Mouse (Mus musculus): Measurements from ENCODE around the gene Nme3. TPM values are rescaled to one million over a fixed set of nuclear protein-coding genes. Genes with fewer than 3 reads are reported as not detected.

Gene Nme3
- polyA plus RNA-seq, 1 experiment from 2014 or later, result 77.1 TPM

GRCm38 (mm10) chr17:24923246-24923645, 26.9 kb downstream of the Nme3 start:
- H3K27ac ChIP-seq (ENCODE audit: low read depth), result no peak overlapping the region
- no peak for DNase-seq
- H3K4me1 ChIP-seq (ENCODE audit: insufficient read depth), result no peaks in the 10 kb centered on the region
- H3K4me3 ChIP-seq (ENCODE audit: low read depth, low read length), result no peak overlapping the region
- no peak overlapping the region for H3K4me2 ChIP-seq
- TF ChIP-seq CTCF (IDR thresholded peaks at IDR 0.05; ENCODE audit: low read depth), result no peak
- H3K9ac ChIP-seq, result no peak overlapping the region
- H3K9me3 ChIP-seq (ENCODE audit: low read depth, low read length), result no peaks in the 10 kb centered on the region
- WGBS, result 87% methylated on average over 1 of the region's 1 CpGs
- ATAC-seq (ENCODE audit: insufficient read depth), result no peak
- H3K36me3 ChIP-seq (ENCODE audit: insufficient read depth), result peaks cover 94% of the 10 kb centered on the region
- H3K27me3 ChIP-seq (ENCODE audit: insufficient read depth, low read length), result no peaks in the 10 kb centered on the region

GRCm38 (mm10) chr17:24929506-24929905, 33.2 kb downstream of the Nme3 start:
- no peak for TF ChIP-seq CTCF (IDR thresholded peaks at IDR 0.05; ENCODE audit: low read depth)

GRCm38 (mm10) chr17:24932431-24932830, 36.1 kb downstream of the Nme3 start:
- Histone ChIP-seq H3K9ac (no peak overlapping the region), H3K4me3 (ENCODE audit: low read depth, low read length) (no peak overlapping the region), H3K4me2 (no peak overlapping the region), H3K27me3 (ENCODE audit: insufficient read depth, low read length) (no peaks in the 10 kb centered on the region), H3K27ac (ENCODE audit: low read depth) (no peak overlapping the region), H3K4me1 (ENCODE audit: insufficient read depth) (peaks cover 5% of the 10 kb centered on the region; the same call in 1 of the 2 replicates), H3K9me3 (ENCODE audit: low read depth, low read length) (no peaks in the 10 kb centered on the region), H3K36me3 (ENCODE audit: insufficient read depth) (peaks cover 11% of the 10 kb centered on the region)
- WGBS, result 85% methylated on average over 4 of the region's 4 CpGs
- no peak for DNase-seq
- no peak for ATAC-seq (ENCODE audit: insufficient read depth)
- no peak for TF ChIP-seq CTCF (IDR thresholded peaks at IDR 0.05; ENCODE audit: low read depth)

More at GRCm38 (mm10) chr17:24929506-24929905, 33.2 kb downstream of the Nme3 start:
- Histone ChIP-seq H3K27me3 (ENCODE audit: insufficient read depth, low read length) (no peaks in the 10 kb centered on the region), H3K4me2 (no peak overlapping the region), H3K4me1 (ENCODE audit: insufficient read depth) (no peaks in the 10 kb centered on the region), H3K9ac (no peak overlapping the region), H3K4me3 (ENCODE audit: low read depth, low read length) (no peak overlapping the region), H3K36me3 (ENCODE audit: insufficient read depth) (peaks cover 39% of the 10 kb centered on the region), H3K27ac (ENCODE audit: low read depth) (no peak overlapping the region), H3K9me3 (ENCODE audit: low read depth, low read length) (no peaks in the 10 kb centered on the region)
- no peak for DNase-seq
- ATAC-seq (ENCODE audit: insufficient read depth), result no peak
- WGBS, result 91% methylated on average over 1 of the region's 1 CpGs

- Histone ChIP-seq H3K27ac (ENCODE audit: low read depth) (no peak overlapping the region), H3K27me3 (ENCODE audit: insufficient read depth, low read length) (no peaks in the 10 kb centered on the region), H3K4me1 (ENCODE audit: insufficient read depth) (peaks cover 5% of the 10 kb centered on the region; the same call in 1 of the 2 replicates), H3K9me3 (ENCODE audit: low read depth, low read length) (no peaks in the 10 kb centered on the region), H3K36me3 (ENCODE audit: insufficient read depth) (peaks cover 4% of the 10 kb centered on the region; the same call in 1 of the 2 replicates), H3K4me3 (ENCODE audit: low read depth, low read length) (no peak overlapping the region), H3K9ac (no peak overlapping the region), H3K4me2 (no peak overlapping the region)
- no peak for DNase-seq
- no peak for ATAC-seq (ENCODE audit: insufficient read depth)
- 72% methylated on average over 4 of the region's 4 CpGs for WGBS
- no peak for TF ChIP-seq CTCF (IDR thresholded peaks at IDR 0.05; ENCODE audit: low read depth)
Observed at GRCm38 (mm10) chr17:24933163-24933562, 36.9 kb downstream of the Nme3 start.

GRCm38 (mm10) chr17:24934926-24935325, 38.6 kb downstream of the Nme3 start:
- H3K36me3 ChIP-seq (ENCODE audit: insufficient read depth), result 0 out of 2 replicates have a peak, but pooled peaks cover 4% of the 10 kb centered on the region
- H3K27ac ChIP-seq (ENCODE audit: low read depth), result no peak overlapping the region
- H3K4me1 ChIP-seq (ENCODE audit: insufficient read depth), result peaks cover 5% of the 10 kb centered on the region; the same call in 1 of the 2 replicates
- ATAC-seq (ENCODE audit: insufficient read depth), result no peak
- H3K9me3 ChIP-seq (ENCODE audit: low read depth, low read length), result no peaks in the 10 kb centered on the region
- peak overlapping the region; percentile 86; the same call in 1 of the 2 replicates for H3K9ac ChIP-seq
- no peak for TF ChIP-seq CTCF (IDR thresholded peaks at IDR 0.05; ENCODE audit: low read depth)
- 0 out of 2 replicates have a peak overlapping the region, but pooled peaks have one; percentile 1 for H3K4me3 ChIP-seq (ENCODE audit: low read depth, low read length)
- 56% methylated on average over 4 of the region's 4 CpGs for WGBS
- H3K4me2 ChIP-seq, result peak overlapping the region; percentile 72
- DNase-seq, result no peak
- no peaks in the 10 kb centered on the region for H3K27me3 ChIP-seq (ENCODE audit: insufficient read depth, low read length)

GRCm38 (mm10) chr17:24935666-24936065, 39.4 kb downstream of the Nme3 start:
- Histone ChIP-seq H3K4me3 (ENCODE audit: low read depth, low read length) (peak overlapping the region; percentile 97), H3K4me1 (ENCODE audit: insufficient read depth) (peaks cover 5% of the 10 kb centered on the region; the same call in 1 of the 2 replicates), H3K27me3 (ENCODE audit: insufficient read depth, low read length) (no peaks in the 10 kb centered on the region), H3K4me2 (peak overlapping the region; percentile 72), H3K27ac (ENCODE audit: low read depth) (no peak overlapping the region), H3K9ac (peak overlapping the region; percentile 86), H3K9me3 (ENCODE audit: low read depth, low read length) (no peaks in the 10 kb centered on the region), H3K36me3 (ENCODE audit: insufficient read depth) (0 out of 2 replicates have a peak, but pooled peaks cover 4% of the 10 kb centered on the region)
- ATAC-seq (ENCODE audit: insufficient read depth) (no peak), DNase-seq (no peak)
- TF ChIP-seq CTCF (IDR thresholded peaks at IDR 0.05; ENCODE audit: low read depth), result no peak

GRCm38 (mm10) chr17:24936259-24937237, 40.2 kb downstream of the Nme3 start, which contains the start of gene Mapk8ip3:
Gene Mapk8ip3 (minus strand): TSS chr17:24936977.
- Histone ChIP-seq H3K9ac (peak within 1 kb of the TSS; percentile 86), H3K4me2 (peak within 1 kb of the TSS; percentile 72), H3K36me3 (ENCODE audit: insufficient read depth) (0 out of 2 replicates have a peak, but pooled peaks cover 4% of the 10 kb centered on the region), H3K27ac (ENCODE audit: low read depth) (peak within 1 kb of the TSS; percentile 85), H3K4me1 (ENCODE audit: insufficient read depth) (peaks cover 5% of the 10 kb centered on the region; the same call in 1 of the 2 replicates), H3K9me3 (ENCODE audit: low read depth, low read length) (no peaks in the 10 kb centered on the region), H3K27me3 (ENCODE audit: insufficient read depth, low read length) (no peaks in the 10 kb centered on the region), H3K4me3 (ENCODE audit: low read depth, low read length) (peak within 1 kb of the TSS; percentile 97)
- ATAC-seq (ENCODE audit: insufficient read depth) (peak; percentile 98), DNase-seq (peak; percentile 97)
- WGBS, result under 1% methylated on average over 78 of the region's 78 CpGs
- peak; percentile 48 for TF ChIP-seq CTCF (IDR thresholded peaks at IDR 0.05; ENCODE audit: low read depth)
